Mouse (Mus musculus): ENCODE data around the gene Olfr933. TPM values are rescaled to one million over a fixed set of nuclear protein-coding genes. Genes with fewer than 3 reads are reported as not detected.

Gene Olfr933
- total RNA-seq (2014; rRNA removed) = not detected in 2 replicates
- not detected in 2 replicates for polyA plus RNA-seq (2012; rRNA removed)

DNA sequence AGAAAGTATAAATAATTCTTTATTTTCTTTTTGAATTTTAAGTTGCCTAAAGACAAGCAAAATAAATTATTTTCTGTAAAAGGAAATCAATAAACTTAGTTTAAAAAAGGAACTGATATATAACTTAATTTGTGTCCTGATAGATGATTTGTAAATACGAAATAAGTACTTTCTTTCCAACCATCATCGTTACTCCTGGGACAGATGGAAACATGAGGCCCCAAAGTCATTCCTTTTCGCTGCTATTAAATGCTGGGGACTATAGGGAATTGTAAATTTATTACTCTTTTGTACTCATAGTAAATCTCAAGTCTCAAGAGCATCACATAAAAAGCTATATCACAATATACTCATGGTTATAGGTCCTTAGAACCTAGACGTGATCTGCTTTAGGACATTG lies at the start of gene Olfr933:
Olfr933 (plus strand) TSS at position 301 of the 400 bp plus-strand sequence.
- WGBS = 68% methylated on average over 4 of the region's 4 CpGs
- Histone ChIP-seq H3K27me3 (ENCODE audit: control insufficient read depth, insufficient read depth, low read length) (no peaks in the 10 kb centered on the region), H3K27ac (replicated peaks; ENCODE audit: insufficient read depth, low read depth, low read length) (no peak within 1 kb of the TSS), H3K4me3 (ENCODE audit: insufficient read depth, low read depth, low read length) (no peak within 1 kb of the TSS), H3K36me3 (ENCODE audit: control insufficient read depth, insufficient read depth, low read length) (no peaks in the 10 kb centered on the region), H3K79me2 (ENCODE audit: control insufficient read depth, insufficient read depth, low read length) (no peaks in the 10 kb centered on the region), H3K4me1 (ENCODE audit: control insufficient read depth, insufficient read depth, low read length) (no peaks in the 10 kb centered on the region), H3K9ac (ENCODE audit: low read depth, low read length) (no peak within 1 kb of the TSS)
- DNase-seq (ENCODE audit: extremely low read depth, low read depth, low spot score) = no peak
- TF ChIP-seq CTCF (IDR thresholded peaks at IDR 0.05; ENCODE audit: low read depth, low read length) (no peak), POLR2A (IDR thresholded peaks at IDR 0.05; ENCODE audit: extremely low read depth, insufficient read depth, low read length) (no peak)

DNA sequence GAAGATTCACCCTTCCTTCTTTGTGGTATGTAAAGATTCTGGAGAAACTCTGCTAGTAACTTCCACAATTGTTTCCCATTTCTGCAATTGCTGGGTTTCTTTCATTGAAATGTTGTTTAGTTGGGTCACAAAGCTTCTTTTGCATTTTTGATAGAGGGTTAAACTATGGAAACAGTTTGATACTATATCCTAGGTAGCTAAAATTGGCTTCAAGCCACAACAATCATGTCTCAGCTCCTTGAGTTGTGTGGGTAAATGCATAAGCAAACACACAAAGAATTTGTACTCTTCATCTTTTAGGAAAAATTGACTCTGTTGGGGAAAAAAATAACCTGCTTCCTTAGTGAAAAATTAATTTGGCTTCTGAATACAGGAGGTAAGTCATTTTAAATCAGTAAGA lies 42.6 kb upstream of the Olfr933 start, which contains the start of gene Olfr930:
Olfr930 (plus strand) TSS at position 301 of the 400 bp plus-strand sequence.
- no peaks in the 10 kb centered on the region for H3K4me1 ChIP-seq (ENCODE audit: control insufficient read depth, insufficient read depth, low read length)
- H3K9ac ChIP-seq (ENCODE audit: low read depth, low read length) = no peak within 1 kb of the TSS
- H3K27ac ChIP-seq (replicated peaks; ENCODE audit: insufficient read depth, low read depth, low read length) = no peak within 1 kb of the TSS
- no peaks in the 10 kb centered on the region for H3K27me3 ChIP-seq (ENCODE audit: control insufficient read depth, insufficient read depth, low read length)
- H3K4me3 ChIP-seq (ENCODE audit: insufficient read depth, low read depth, low read length) = no peak within 1 kb of the TSS
- DNase-seq (ENCODE audit: extremely low read depth, low read depth, low spot score) = no peak
- no peaks in the 10 kb centered on the region for H3K79me2 ChIP-seq (ENCODE audit: control insufficient read depth, insufficient read depth, low read length)
- H3K36me3 ChIP-seq (ENCODE audit: control insufficient read depth, insufficient read depth, low read length) = no peaks in the 10 kb centered on the region
- TF ChIP-seq POLR2A (IDR thresholded peaks at IDR 0.05; ENCODE audit: extremely low read depth, insufficient read depth, low read length) (no peak), CTCF (IDR thresholded peaks at IDR 0.05; ENCODE audit: low read depth, low read length) (no peak)

DNA sequence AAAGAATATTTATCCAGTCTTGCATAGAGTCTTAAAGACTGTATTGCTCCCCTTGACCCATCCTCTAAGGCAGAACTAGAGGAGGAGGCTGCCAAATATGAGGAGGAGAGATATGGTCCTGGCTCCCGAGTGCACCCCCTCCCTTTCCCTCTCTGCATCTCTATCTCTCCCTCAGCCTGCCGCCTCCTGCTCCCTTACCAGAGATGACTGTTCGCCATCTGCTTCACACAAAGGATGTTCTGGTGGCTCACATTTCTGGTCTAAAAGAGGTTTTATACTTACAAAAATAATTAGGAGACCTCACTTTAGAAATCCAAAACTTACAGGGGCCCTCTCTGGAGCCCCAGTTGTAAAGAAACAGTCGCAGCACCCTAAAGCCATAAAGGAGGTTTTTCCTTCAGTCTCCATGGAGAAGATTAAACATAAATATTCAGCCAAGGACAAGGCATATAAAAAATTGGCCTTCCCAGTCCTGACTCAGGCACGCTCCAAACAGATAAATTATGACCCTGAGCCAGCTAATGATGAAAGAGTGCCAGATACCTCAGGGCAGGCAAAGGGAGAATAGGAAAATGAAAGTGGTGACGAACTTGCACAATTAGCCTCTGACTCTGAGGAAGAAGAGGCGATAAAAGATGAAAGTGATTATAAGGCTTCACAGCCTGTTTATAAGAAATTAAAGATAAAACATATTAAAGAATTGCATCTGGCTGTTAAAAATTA lies 18.6 kb upstream of the Olfr933 start:
- Histone ChIP-seq H3K27me3 (ENCODE audit: control insufficient read depth, insufficient read depth, low read length) (no peaks in the 10 kb centered on the region), H3K9ac (ENCODE audit: low read depth, low read length) (no peak overlapping the region), H3K79me2 (ENCODE audit: control insufficient read depth, insufficient read depth, low read length) (no peaks in the 10 kb centered on the region), H3K36me3 (ENCODE audit: control insufficient read depth, insufficient read depth, low read length) (no peaks in the 10 kb centered on the region), H3K4me1 (ENCODE audit: control insufficient read depth, insufficient read depth, low read length) (no peaks in the 10 kb centered on the region), H3K27ac (replicated peaks; ENCODE audit: insufficient read depth, low read depth, low read length) (no peak overlapping the region), H3K4me3 (ENCODE audit: insufficient read depth, low read depth, low read length) (no peak overlapping the region)
- peak; percentile 24 for DNase-seq (ENCODE audit: extremely low read depth, low read depth, low spot score)
- 66% methylated on average over 7 of the region's 7 CpGs for WGBS
- TF ChIP-seq CTCF (IDR thresholded peaks at IDR 0.05; ENCODE audit: low read depth, low read length) (no peak), POLR2A (IDR thresholded peaks at IDR 0.05; ENCODE audit: extremely low read depth, insufficient read depth, low read length) (no peak)

DNA sequence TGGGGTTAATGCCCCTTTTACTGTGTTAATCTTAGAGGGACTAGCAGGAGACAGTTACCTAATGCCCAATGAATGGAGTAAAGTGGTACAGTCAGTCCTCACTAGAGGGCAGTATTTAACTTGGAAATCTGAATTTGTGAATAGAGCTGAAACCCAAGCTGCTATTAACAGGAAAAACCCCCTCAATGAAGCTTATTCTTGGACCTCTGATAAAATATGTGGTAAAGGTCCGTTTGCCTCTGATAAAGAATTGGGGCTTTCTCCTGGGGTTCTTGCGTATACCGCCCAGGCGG lies 18.0 kb upstream of the Olfr933 start:
- Histone ChIP-seq H3K27me3 (ENCODE audit: control insufficient read depth, insufficient read depth, low read length) (no peaks in the 10 kb centered on the region), H3K27ac (replicated peaks; ENCODE audit: insufficient read depth, low read depth, low read length) (no peak overlapping the region), H3K4me1 (ENCODE audit: control insufficient read depth, insufficient read depth, low read length) (no peaks in the 10 kb centered on the region), H3K79me2 (ENCODE audit: control insufficient read depth, insufficient read depth, low read length) (no peaks in the 10 kb centered on the region), H3K4me3 (ENCODE audit: insufficient read depth, low read depth, low read length) (no peak overlapping the region), H3K9ac (ENCODE audit: low read depth, low read length) (no peak overlapping the region), H3K36me3 (ENCODE audit: control insufficient read depth, insufficient read depth, low read length) (no peaks in the 10 kb centered on the region)
- TF ChIP-seq CTCF (IDR thresholded peaks at IDR 0.05; ENCODE audit: low read depth, low read length) (no peak), POLR2A (IDR thresholded peaks at IDR 0.05; ENCODE audit: extremely low read depth, insufficient read depth, low read length) (no peak)
- WGBS = 75% methylated on average over 4 of the region's 4 CpGs
- no peak for DNase-seq (ENCODE audit: extremely low read depth, low read depth, low spot score)

DNA sequence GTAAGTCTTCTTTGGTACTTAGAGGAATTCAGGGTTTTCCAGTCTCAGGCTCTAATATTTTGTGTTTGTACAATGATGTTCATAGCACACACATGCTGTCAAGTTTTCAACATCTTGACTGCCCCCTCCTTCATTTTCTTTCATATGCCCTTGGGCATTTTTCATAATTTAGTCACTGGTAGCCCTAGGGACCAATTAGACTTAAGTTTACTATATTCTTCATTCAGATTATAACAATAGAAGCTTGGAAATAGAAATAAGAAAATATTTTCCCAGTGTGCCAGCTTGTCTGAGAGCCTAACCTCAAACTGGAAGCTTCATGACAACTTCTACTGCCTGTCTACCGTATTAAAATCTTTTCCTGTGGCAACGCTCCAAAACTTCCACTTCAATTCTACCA lies 16.1 kb downstream of the Olfr933 start, which contains the start of gene Olfr934:
Olfr934 (minus strand) TSS at position 101 of the 400 bp plus-strand sequence.
- no peak within 1 kb of the TSS for H3K9ac ChIP-seq (ENCODE audit: low read depth, low read length)
- H3K4me1 ChIP-seq (ENCODE audit: control insufficient read depth, insufficient read depth, low read length) = no peaks in the 10 kb centered on the region
- H3K79me2 ChIP-seq (ENCODE audit: control insufficient read depth, insufficient read depth, low read length) = no peaks in the 10 kb centered on the region
- no peaks in the 10 kb centered on the region for H3K36me3 ChIP-seq (ENCODE audit: control insufficient read depth, insufficient read depth, low read length)
- no peak for TF ChIP-seq POLR2A (IDR thresholded peaks at IDR 0.05; ENCODE audit: extremely low read depth, insufficient read depth, low read length)
- no peak for TF ChIP-seq CTCF (IDR thresholded peaks at IDR 0.05; ENCODE audit: low read depth, low read length)
- no peak for DNase-seq (ENCODE audit: extremely low read depth, low read depth, low spot score)
- no peak within 1 kb of the TSS for H3K27ac ChIP-seq (replicated peaks; ENCODE audit: insufficient read depth, low read depth, low read length)
- no peak within 1 kb of the TSS for H3K4me3 ChIP-seq (ENCODE audit: insufficient read depth, low read depth, low read length)
- H3K27me3 ChIP-seq (ENCODE audit: control insufficient read depth, insufficient read depth, low read length) = no peaks in the 10 kb centered on the region
- WGBS = 82% methylated on average over 2 of the region's 2 CpGs

DNA sequence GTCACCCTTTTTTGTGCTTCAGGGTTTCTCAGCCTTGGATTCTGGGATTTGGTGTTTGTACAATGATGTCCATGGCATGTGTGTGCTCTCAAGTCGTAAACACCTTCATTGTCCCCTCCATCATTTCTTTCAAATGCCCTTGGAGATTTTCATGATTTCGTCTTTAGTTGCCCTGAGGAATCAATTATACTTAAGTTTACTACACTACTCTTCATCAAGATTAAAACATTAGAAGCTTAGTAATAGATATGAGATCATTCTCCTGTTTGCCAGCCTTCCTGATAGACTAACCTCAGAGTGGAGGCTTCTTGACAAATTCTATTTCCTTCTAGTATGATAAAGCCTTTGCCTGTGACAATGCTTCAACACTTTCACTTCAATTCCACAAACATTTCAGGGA lies 27.5 kb downstream of the Olfr933 start, which contains the start of gene Olfr935:
Olfr935 (minus strand) TSS at position 101 of the 400 bp plus-strand sequence.
- WGBS = 58% methylated on average over 2 of the region's 2 CpGs
- TF ChIP-seq CTCF (IDR thresholded peaks at IDR 0.05; ENCODE audit: low read depth, low read length) (no peak), POLR2A (IDR thresholded peaks at IDR 0.05; ENCODE audit: extremely low read depth, insufficient read depth, low read length) (no peak)
- H3K27me3 ChIP-seq (ENCODE audit: control insufficient read depth, insufficient read depth, low read length) = no peaks in the 10 kb centered on the region
- H3K4me1 ChIP-seq (ENCODE audit: control insufficient read depth, insufficient read depth, low read length) = no peaks in the 10 kb centered on the region
- no peaks in the 10 kb centered on the region for H3K36me3 ChIP-seq (ENCODE audit: control insufficient read depth, insufficient read depth, low read length)
- no peak for DNase-seq (ENCODE audit: extremely low read depth, low read depth, low spot score)
- no peak within 1 kb of the TSS for H3K9ac ChIP-seq (ENCODE audit: low read depth, low read length)
- no peak within 1 kb of the TSS for H3K4me3 ChIP-seq (ENCODE audit: insufficient read depth, low read depth, low read length)
- H3K27ac ChIP-seq (replicated peaks; ENCODE audit: insufficient read depth, low read depth, low read length) = no peak within 1 kb of the TSS
- H3K79me2 ChIP-seq (ENCODE audit: control insufficient read depth, insufficient read depth, low read length) = no peaks in the 10 kb centered on the region
